Mouse (Mus musculus) T-helper 17 cell (primary cell): ENCODE results near the gene Ryr2.
"Not testable (repeated sequence)": the region's sequence is repeated elsewhere in the genome, so short reads cannot be mapped to it uniquely, and the experiment has no call there.

Source experiments
- in situ Hi-C, 2 experiments: fragments of 300-600 bp; cut with MboI, MseI; formaldehyde crosslinking; loops; 1 replicate in 1 of 2; 2 replicates in 1 of 2; pipeline ENCODE4 v1.15.1; 2025; ENCODE audit warnings: high pct_unique_total_duplicates in 2 of 2

The Ryr2 gene

DNA sequence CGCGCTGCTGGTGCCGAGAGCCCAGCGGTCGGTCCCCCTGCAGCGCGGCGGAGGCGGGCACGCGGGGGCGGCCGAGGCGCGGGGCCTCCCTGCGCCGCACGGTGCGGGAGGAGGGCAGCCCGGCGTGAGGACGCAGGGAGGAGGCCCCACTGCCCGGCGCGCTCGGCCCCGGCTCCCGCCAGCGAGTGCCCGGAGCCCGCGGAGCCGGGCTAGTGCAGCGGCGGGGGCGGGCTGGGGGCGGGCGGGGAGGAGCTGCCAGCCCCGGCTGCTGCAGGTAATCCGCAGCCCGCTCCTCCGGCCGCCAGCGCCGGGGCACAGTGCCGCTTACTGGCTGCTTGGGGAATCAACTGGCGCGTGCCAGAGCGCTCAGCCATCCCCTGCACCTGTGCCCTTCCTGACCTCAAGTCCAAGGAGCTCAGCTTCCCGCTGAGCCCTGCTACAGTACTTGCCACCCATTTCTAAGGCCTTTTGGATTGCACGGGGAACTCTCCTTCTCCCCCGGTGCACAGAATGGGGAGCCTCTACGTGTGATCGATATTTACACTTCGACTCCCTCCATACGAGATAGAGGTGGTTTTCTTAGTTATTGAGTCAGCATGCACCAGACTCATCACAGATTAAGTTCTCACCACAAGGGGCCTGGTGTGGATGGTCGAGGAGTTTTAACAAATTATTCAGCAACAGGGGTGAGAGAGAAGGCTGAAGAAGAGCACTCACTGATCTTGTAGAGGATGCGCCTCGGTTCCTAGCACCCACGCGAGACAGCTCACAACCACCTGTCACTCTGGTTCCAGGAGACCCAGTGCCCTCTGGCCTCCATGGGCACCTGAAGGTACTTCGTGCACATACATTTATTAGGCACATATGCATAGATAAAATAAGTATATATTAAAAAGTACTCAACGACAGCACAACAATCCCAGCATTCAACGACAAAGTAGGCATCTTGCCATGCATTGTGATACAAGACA, at the start of gene Ryr2:
Gene Ryr2 (minus strand): TSS at position 284 of the 971 bp plus-strand sequence.
- in situ Hi-C loops = loop anchor here in 1 of 2 experiments (10.0 kb wide), 1 partner anchor 352 kb away; no protein-coding TSS in a partner anchor

DNA sequence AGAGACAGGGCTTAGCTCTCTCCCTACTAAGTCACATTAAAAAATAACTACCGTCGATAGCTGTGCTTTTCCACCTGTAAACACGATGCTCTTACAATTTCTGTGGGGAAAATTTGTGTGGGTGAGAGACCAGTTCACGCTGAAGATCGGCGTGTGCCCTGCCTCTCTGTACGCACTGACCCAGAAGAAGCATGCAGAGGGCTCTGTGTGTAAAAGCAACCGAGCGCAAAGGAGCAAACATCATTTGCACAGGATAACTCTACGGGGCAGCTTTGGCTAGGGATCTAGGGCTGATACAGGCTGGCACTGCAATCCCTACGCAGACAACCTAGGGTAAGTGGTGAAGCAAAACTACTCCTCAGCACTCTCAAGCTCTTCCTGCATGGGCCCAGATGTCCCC, 47.2 kb upstream of the Ryr2 start:
- in situ Hi-C loops = no loop called here

DNA sequence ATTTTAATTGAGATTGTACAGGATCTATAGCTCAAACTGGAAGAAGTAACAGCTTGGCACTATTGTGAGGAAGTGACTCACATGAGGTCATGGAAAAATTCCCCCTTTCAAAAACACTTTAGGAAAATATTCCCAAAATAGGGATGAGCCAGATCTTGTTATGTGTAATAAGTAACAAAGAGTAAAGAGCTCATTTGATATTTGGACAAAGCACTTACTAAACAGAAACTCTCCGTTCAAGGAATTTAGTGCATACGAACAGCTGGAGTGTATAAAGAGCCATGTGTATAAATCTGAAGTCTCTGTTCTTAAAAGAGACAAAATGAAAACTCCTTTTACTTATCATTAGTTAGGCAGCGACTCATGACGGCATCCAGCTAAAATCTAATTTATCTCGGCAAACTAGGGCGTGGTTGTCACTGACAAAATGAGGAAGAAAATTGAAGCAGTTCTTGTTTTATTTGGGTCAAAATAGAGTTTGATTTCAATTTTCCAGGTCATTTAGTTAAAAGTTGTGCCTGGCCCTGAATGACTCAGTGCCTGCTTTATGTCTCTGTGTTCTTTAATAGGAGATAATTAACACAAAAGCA, 40.3 kb upstream of the Ryr2 start:
- in situ Hi-C loops = no loop called here

DNA sequence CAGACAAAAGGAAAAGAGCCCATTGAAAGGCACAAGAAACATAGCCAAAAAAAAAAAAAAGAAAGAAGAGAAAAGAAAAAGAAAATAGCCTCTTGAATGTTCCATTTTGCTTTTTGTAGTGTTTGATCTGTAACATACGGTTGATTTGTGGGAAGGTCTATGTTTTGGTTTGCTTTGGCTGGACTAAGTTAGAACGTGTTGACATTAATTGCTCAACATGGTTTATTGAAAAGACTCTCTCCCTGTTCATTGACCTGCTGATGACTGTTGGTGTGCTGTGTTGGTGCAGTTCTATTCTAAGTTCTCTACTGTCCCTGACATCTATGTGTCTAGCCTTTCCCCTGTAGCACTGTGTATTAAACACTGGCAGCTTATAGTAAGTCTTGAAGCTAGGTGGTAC, 39.7 kb upstream of the Ryr2 start:
- in situ Hi-C loops = no loop called here

DNA sequence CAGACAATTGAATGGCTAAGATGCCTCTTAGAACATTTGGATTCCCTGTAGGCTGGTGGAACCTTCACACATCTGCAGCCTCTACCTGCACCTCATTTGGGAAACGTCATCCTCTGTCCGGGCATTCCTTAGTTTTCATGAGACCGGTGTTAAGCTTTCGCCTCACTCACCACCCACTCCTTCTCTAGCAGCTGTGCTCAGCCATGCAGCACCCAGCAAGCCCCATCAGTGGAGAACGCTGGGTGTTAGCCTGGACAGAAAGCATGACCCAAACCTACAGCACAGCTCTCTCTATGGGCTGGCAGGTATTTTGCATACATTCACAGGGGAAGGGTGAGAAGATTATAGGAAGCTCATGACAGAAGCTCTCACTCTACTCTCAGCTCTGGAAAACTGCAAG, 36.6 kb upstream of the Ryr2 start:
- in situ Hi-C loops = no loop called here

DNA sequence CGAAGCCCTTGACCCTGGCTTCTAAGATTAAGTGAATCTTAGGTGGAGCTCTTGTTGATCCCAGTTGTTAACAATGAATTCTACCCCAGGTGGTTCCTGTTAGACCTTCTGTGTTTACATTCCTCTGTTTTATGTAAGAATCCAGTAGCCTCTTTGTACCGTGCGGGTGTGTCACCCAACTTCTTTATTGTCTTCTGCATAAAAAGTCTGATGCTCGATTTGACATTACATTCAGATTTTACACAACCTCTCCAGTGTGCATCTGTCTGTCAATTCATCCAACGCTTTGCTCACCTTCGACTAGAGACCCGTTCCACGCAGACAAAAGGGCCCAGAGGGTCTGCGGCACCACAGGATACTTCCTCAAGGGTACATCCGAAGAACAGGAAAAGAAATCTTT, 29.7 kb upstream of the Ryr2 start:
- in situ Hi-C loops = not testable (repeated sequence)

DNA sequence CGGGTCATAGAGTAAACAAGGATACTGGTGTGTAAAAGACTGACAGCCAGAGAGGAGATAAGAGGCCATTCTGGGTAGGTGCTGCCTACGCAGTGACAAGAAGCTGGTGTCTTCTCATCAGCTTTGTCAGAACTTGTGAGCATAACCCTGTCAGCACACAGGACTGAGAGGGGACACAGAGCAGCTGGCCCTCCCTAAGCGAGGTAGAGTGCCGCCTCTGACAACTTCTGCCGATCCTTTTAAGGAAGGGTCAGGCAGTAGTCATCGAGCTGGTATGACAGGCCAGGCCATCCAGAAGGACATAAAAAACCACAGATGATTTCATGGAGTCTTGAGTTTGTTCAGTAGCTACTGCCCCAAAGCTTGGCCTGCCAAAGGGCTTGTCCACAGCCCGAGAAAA, 26.8 kb upstream of the Ryr2 start:
- in situ Hi-C loops = no loop called here

DNA sequence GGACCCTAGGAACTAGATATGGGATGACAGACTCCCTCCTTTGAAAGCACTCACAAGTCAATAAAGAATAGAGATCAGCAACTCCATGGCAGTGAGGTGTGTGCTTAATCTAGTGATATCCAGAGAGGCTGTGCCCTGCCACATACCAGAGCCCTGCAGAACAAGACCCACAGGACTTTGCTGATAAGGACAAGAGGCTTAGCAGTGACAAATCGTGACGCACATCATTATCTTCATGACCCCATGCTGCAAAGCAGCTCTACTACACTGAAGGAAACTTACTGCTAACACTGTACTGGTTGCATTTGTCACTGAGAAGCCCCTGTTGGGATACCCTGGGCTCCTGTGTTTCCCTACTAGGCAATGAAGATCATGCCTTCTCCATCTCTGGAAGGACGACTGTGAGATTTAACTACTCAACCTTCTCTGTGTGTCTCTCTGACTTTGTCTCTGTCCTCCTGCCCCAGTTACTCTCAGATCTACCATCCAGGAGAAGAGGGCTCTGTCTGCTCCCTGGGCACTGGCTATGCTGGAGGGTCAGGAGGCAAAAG, 25.5 kb upstream of the Ryr2 start:
- in situ Hi-C loops = no loop called here

DNA sequence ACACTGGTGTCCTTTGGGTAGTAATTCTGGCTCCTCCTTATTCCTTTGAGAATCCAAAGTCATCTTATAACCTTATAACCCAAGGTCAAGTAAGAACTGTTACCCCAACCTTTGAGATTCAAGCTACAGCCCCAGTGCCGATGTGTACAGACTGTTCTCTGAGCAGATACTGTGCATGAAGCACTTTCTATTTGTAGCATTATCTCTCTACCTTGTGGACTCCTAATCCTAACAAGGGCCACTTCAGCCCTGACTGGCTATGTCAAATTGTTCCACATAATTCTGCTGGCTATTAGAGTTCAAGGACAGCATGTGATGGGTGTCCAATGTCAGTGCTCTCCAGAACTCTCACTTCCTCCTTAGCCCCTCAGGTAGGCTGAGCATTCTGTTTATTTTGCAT, 22.4 kb upstream of the Ryr2 start:
- in situ Hi-C loops = no loop called here

DNA sequence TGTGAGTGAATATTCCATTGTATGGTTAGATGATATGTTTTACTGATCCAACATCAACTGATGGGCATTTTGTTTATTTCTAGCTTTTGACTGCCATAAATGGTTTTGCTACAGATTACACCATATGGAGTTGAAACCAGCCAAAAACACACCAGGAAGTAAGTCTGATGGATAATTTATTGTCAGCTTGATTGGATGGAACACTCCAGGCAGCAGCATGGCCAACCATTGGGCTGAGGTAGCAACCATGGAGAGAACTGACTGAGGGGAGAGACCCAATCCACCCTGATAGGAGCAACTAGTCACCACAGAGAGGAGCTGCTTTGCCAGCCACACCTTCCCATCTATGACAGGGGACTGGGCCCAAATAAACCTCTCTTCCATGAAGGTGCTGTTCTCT, 19.4 kb upstream of the Ryr2 start:
- in situ Hi-C loops = no loop called here

DNA sequence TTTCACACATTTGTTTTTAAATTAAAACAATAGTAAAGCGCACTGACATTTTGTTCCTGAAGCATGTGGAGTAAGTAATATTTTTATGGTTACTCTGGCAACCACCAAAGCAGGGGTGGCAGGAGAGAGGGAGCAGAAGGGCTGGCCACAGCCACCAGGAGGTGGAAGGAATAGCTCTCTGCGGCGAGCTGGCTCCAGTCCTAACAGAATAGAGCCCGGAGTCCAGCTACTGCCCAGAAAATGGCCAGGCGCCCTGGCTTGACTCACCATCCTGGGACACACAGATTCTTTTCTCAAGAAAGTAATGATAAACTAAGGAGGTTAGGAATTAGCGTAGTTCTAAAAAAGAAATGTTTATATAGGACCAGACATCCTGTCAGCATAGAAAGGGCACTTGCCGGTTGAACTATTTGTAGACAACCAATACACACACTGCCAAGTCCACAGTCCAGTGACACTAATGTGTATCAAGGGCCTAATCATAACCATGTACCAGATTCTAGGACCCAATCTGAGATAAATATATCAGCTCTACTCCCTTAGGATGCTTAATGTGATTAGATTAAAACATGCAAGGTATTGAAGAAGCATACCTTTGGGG, 18.3 kb upstream of the Ryr2 start:
- in situ Hi-C loops = no loop called here

DNA sequence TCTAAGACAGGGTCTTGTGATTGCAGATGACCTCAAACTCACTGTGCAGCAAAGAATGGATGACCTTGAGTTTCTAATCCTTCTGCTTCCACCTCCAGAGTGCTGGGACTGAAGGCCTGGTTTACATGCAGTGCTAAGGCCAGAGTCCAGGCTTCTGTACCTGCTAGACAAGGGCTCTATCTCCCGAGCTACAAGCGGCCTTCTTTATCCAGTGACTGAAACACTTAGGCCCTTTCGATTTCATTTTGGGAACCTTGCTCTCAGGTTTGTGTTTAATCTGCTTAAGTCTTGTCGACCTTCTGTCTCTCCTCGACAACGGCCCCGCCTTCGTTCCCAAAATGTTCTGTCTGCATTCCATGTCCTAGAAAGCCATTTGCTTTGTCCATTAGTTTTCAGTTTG, 8.8 kb upstream of the Ryr2 start:
- in situ Hi-C loops = no loop called here

DNA sequence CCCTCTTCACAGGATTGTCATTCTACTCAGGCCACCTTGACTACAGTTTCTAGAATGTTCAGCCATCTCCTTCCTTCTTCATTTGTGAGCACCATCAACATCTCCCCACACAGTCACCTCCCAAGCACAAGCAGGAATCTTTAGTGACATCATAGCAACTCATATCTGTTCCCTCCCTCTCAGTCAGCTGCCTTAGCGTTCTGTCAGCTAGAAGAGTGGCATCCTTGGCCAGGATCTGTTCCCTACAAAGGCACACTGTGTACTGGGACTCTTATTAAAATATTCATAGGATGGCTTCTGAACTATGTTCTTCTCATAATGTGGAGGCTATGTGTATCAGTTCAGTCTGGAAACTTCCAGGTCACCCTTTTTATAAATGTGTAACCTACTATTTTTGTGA, 8.1 kb upstream of the Ryr2 start:
- in situ Hi-C loops = no loop called here

DNA sequence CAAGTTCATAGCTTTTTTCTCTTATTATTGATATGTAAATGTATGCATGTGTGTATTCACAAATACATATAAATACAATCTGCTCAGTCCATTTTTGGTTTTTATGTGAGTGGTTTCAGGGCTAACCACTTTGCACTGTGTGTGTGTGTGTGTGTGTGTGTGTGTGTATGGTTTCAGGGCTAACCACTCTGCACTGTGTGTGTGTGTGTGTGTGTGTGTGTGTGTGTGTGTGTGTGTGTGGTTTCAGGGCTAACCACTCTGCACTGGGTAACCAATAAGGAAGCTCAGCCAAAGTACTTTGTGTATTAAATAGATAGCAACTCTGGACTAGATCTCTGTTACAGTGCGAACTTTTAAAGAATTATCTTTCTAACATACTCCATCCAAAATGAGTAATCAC, 2.2 kb upstream of the Ryr2 start:
- in situ Hi-C loops = loop anchor here in 1 of 2 experiments (10.0 kb wide), 1 partner anchor 354 kb away; no protein-coding TSS in a partner anchor

DNA sequence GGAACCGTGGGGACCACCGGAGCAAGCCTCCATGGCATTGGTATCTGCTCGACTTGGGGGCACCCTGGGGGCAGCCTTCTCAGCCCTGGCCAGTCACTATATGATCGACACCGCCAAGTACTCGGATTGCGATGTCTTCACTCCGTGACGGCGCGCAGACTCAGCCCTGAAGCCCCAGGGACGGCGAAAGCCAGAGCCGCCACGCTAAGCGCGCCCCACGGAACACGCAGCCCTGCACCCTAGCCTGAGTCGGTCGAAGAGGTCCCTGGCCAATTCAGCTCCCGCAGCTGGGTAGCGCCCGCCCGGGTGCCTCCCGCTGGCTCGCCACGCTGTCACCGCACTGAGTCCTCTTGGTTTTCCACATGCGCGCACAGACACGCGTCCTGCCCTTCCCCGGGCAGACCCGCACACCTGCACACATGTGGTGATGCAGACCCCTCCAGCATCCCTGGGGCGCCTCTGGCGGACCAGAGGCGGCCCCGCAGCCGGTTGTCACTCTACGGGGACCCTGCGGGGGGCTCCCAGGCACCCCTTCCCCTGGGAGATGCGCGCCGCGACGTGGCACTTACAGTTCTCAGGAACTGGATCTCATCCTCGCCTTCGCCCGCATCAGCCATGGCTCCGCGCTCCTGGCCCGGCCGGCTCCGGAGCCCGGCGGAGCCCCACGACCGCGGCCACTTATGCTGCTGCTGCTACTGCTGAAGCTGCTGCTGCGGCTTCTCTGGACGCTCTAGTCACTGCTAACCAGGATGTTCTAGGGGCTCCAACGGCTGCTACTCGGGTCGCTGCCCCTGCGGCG, 716 bp downstream of the Ryr2 start:
- in situ Hi-C loops = loop anchor here in 1 of 2 experiments (10.0 kb wide), 1 partner anchor 351 kb away; no protein-coding TSS in a partner anchor

DNA sequence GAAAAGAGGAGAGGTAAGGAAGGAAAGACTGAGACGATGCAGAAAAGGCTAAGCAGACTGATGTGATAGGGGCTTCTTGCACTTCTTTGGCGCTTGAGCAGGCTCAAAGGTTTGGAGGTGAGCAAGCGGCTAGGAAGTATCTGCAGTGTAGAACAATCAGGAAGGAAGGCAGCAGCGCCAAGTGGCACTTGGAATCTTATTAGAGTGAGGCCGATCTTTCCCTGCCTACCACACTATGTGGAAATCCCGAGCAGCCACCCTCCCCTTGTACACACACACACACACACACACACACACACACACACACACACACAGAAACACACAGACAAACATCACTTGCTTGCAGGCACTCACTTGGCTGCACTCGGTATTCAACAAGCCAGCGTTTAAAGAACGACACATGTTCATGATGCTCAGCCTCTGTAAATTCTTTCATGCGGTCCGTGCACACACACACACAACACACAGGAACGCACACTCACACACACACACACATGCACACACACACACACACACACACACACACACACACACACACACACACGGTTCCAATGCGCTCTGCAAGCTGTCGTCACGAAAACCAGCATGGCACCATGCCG, 1.4 kb downstream of the Ryr2 start:
- in situ Hi-C loops = loop anchor here in 1 of 2 experiments (10.0 kb wide), 1 partner anchor 351 kb away; no protein-coding TSS in a partner anchor

DNA sequence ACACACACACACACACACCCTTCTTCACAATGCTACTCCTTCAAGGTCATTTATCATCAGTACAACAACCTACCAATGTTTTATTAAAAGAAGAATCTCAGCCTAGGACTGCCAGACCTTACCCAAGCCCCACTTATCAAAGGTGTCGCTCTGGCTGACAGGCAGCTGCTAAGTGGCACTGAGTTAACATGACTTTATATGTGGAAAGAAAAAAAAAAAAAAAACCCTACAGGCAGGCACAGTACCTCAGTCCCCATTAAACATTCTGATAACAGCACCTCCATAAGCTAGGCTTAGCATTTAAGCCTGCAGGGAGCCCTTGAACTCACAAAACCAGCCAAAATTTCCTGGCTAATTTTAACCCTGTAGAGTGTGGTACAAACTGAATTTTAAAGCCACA, 2.4 kb downstream of the Ryr2 start:
- in situ Hi-C loops = loop anchor here in 1 of 2 experiments (10.0 kb wide), 1 partner anchor 350 kb away; no protein-coding TSS in a partner anchor

DNA sequence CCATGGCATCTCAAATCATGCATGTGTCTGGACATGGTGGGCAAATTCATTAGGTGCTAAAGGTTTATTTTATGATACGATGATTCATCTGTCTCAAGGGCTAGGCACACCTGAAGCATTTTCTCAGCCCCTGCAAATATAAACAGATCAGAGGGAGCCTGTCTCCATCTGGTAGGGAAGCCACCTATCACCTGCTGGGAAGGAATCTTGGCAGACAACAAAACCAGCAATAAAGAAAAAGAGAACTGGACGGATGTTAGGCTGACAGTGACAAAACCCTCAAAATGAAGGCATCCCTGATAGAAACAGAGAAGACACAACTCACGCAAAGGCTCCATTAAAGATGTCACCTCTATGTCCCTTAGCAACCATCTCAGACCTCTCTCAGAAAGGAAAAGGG, 3.7 kb downstream of the Ryr2 start:
- in situ Hi-C loops = loop anchor here in 1 of 2 experiments (10.0 kb wide), 1 partner anchor 348 kb away; no protein-coding TSS in a partner anchor

DNA sequence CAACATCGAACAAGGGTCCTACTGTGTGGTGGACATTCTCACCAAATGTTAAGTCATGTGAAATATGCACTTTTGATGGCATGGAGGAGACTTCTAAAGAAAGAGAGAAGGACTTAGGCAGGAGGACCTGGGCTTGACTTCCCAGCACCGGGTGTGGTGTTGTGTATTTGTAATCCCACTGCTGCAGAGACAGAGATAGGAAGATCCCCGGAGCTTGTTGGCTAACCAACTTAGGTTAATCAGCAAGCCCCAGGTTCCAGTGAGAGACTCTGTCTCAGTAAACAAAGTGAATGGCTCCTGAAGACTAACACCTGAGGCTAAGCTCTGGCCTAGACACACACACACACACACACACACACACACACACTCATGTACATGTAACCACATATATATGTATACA, 7.3 kb downstream of the Ryr2 start:
- in situ Hi-C loops = no loop called here

DNA sequence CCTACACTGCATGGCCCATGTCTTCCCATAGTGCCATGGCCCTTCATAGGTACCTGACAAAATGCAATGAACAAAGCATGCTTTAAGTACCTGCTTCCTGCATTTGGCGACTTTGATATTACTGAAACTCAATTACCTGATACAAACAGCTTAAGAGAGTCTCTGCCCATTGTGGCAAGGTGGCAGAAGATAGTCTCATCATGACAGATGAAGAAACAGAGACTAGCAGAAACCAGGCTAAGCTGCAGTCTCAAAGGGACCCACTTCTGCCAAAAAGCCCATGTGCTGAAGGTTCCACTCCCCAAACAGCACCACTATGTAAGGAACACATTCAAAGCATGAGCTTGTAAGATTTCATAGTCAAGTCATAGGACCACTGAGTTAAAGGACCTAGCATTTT, 7.8 kb downstream of the Ryr2 start:
- in situ Hi-C loops = no loop called here
